Mouse (Mus musculus) midbrain, embryonic 13.5 days (tissue): ENCODE measurements at regions not wholly inside any gene's neighbourhood (a gene's known extent, or its start where the extent isn't known, plus 50 kb on each side); places are given as distances from the start of the nearest gene placed in this dataset.

Experiments
- ATAC-seq: fragments of 200-750 bp; cut with Nextera tagmentation; 2 replicates; pipeline ENCODE4 v1.8.0; 2017; ENCODE audit warnings: mild to moderate bottlenecking, moderate TSS enrichment, moderate library complexity
- H3K27ac ChIP-seq: fragments of 300-500 bp; sonication (generic); 2 replicates; pipeline ENCODE4 v1.5.1; 2015; ENCODE audit warnings: inconsistent platforms, mild to moderate bottlenecking, moderate library complexity
- H3K27me3 ChIP-seq: fragments of 300-500 bp; sonication (generic); 2 replicates; pipeline ENCODE4 v1.6.1; 2015; ENCODE audit warnings: mild to moderate bottlenecking, inconsistent platforms
- H3K36me3 ChIP-seq: fragments of 300-500 bp; sonication (generic); 2 replicates; pipeline ENCODE4 v1.6.1; 2015; ENCODE audit warnings: mild to moderate bottlenecking, inconsistent platforms
- H3K4me1 ChIP-seq: fragments of 300-500 bp; sonication (generic); replicated peaks from 2 replicates; pipeline ENCODE4 v1.6.1; 2015; ENCODE audit warnings: inconsistent platforms
- H3K4me2 ChIP-seq: fragments of 300-500 bp; sonication (generic); replicated peaks from 2 replicates; pipeline ENCODE4 v1.6.1; 2015; ENCODE audit warnings: moderate library complexity, mild to moderate bottlenecking, inconsistent platforms
- H3K4me3 ChIP-seq: fragments of 300-500 bp; sonication (generic); replicated peaks from 2 replicates; pipeline ENCODE4 v1.5.1; 2015; ENCODE audit warnings: mild to moderate bottlenecking, inconsistent platforms
- H3K9ac ChIP-seq: fragments of 300-500 bp; sonication (generic); replicated peaks from 2 replicates; pipeline ENCODE4 v1.6.1; 2015; ENCODE audit warnings: mild to moderate bottlenecking, inconsistent platforms
- H3K9me3 ChIP-seq: fragments of 300-500 bp; sonication (generic); 2 replicates; pipeline ENCODE4 v1.6.1; 2016; ENCODE audit warnings: mild to moderate bottlenecking, inconsistent platforms
- WGBS: fragments of 180-500 bp; shearing (Covaris S2); methylation state at CpG from one replicate; pipeline ENCODE4 v1.1.7; 2015; 5-methylcytosine and 5-hydroxymethylcytosine counted together

DNA sequence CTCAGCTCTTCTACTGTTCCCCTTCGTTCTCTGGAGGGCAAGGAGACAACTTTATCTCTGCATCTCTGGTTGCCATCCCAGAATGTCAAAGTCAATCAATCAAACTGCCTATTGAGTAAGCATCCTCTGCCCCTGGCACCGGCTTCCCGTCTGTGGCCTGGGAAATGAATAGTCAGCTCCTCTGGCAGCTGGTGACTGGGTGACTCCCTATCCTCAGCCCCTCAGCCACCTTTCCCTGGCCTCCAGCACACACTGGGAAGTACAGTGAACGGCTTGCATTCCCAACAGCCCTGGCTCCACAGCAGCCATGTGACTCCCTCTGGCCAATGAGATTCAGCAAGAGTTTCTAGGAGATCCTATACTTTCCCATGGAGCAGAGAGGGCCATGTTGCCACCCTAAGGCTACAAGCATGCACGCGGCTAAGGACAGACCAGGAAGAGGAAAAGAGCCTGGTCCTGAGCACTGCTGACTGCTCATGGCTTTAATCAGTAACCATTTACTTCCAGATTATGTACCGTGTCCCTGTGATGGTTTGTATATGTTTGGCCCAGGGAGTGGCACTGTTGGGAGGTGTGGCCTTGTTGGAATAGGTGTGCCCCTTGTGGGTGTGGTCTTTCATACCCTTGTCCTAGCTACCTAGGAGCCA is 119.6 kb downstream of the Inhbb start:
- Histone ChIP-seq H3K4me1 (peaks cover 24% of the 10 kb centered on the region), H3K9me3 (no peaks in the 10 kb centered on the region), H3K4me2 (no peak overlapping the region), H3K27me3 (peaks cover 49% of the 10 kb centered on the region), H3K9ac (no peak overlapping the region), H3K4me3 (no peak overlapping the region), H3K36me3 (no peaks in the 10 kb centered on the region), H3K27ac (no peak overlapping the region)
- ATAC-seq: no peak
- 78% methylated on average over 7 of the region's 7 CpGs for WGBS

DNA sequence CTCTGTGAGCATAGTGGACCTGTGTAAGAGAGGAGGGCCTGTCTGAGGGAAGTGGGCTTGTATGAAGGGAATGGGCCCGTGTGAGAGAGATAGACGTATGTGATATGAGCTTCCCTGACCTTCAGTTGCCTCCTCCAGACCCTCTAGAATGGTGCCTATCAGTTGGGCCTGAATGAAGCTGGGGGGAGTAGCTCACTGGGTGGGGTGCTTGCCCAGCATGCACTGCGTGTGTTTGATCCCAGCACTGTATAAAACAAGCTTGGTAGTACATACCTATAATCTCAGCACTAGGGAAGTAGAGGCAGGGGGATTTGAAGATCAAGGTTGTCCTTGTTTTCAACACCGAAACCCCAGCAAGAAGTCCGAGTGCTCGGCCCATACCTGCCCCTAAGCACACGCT is 120.1 kb downstream of the Inhbb start:
- peaks cover 44% of the 10 kb centered on the region for H3K27me3 ChIP-seq
- H3K9me3 ChIP-seq: no peaks in the 10 kb centered on the region
- H3K4me2 ChIP-seq: no peak overlapping the region
- H3K4me1 ChIP-seq: peaks cover 24% of the 10 kb centered on the region
- no peak overlapping the region for H3K4me3 ChIP-seq
- no peak overlapping the region for H3K27ac ChIP-seq
- WGBS: 87% methylated on average over 7 of the region's 7 CpGs
- ATAC-seq: no peak
- no peaks in the 10 kb centered on the region for H3K36me3 ChIP-seq
- no peak overlapping the region for H3K9ac ChIP-seq

DNA sequence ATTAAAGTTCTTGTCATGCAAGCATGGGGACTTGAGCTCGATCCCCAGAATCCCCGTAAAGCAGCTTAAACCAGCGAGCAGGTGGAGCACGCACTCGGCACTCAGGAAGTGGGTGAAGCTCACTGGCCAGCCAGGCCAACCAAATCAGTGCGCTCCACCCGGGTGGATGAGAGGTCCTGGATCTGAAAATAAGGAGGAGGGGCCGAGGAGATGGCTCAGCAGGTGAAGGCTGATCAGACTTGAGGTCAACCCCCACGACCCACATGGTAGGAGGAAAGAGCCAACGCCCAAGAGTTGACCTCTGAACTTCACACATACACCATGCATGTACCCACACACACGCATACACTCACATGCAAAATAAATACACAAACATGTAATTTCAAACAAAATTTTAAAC is 120.8 kb downstream of the Inhbb start:
- H3K27ac ChIP-seq: no peak overlapping the region
- H3K9me3 ChIP-seq: no peaks in the 10 kb centered on the region
- ATAC-seq: no peak
- peaks cover 23% of the 10 kb centered on the region for H3K4me1 ChIP-seq
- H3K9ac ChIP-seq: no peak overlapping the region
- no peak overlapping the region for H3K4me3 ChIP-seq
- peaks cover 38% of the 10 kb centered on the region for H3K27me3 ChIP-seq
- H3K36me3 ChIP-seq: no peaks in the 10 kb centered on the region
- H3K4me2 ChIP-seq: no peak overlapping the region
- WGBS: 90% methylated on average over 11 of the region's 11 CpGs

DNA sequence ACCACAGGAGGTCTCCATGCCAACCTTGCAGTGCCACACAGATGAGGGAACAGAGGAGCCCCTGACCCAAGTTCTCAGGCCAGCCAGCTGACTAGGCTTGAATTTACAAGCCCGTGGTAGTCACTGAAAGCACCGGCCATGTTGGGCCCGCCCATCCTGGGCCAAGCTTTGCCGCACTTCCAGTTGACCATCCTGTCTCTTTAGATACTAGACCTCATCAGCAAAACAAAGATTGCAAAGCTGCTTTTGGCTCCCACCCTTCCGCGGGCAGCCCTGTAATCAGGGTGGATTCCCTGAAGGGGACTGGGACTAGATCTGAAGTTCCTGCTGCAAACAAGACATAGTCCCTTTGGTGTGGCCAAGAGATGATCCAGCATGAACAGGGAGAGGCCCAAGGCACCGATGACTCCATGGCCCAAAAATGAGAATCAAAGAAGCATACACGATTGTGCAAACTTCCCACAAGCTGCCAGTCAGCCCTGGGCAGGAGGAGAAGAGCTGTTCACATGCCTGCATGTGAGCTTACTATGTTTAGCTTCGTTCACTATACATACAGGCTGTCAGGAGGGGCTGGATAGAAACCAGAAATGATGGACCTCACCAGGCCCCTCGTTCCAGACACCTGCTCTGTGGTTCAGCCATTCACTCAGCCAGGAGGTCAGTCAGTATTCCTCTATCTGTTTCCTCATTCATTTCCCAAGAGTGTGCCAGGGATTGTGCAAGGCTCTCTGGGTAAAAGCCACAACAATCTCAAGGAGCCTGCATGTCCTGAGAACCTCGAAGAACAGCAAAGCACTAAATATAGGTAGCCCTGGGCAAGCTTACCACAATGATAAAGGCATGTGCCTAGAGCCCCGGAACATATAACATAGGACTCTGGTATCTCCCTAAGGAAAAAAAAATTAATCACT is 122.0 kb downstream of the Inhbb start:
- no peak overlapping the region for H3K4me3 ChIP-seq
- H3K9me3 ChIP-seq: no peaks in the 10 kb centered on the region
- peaks cover 39% of the 10 kb centered on the region for H3K27me3 ChIP-seq
- no peaks in the 10 kb centered on the region for H3K36me3 ChIP-seq
- ATAC-seq: no peak
- no peak overlapping the region for H3K4me2 ChIP-seq
- H3K4me1 ChIP-seq: peaks cover 11% of the 10 kb centered on the region
- WGBS: 84% methylated on average over 12 of the region's 12 CpGs
- no peak overlapping the region for H3K9ac ChIP-seq
- H3K27ac ChIP-seq: no peak overlapping the region

DNA sequence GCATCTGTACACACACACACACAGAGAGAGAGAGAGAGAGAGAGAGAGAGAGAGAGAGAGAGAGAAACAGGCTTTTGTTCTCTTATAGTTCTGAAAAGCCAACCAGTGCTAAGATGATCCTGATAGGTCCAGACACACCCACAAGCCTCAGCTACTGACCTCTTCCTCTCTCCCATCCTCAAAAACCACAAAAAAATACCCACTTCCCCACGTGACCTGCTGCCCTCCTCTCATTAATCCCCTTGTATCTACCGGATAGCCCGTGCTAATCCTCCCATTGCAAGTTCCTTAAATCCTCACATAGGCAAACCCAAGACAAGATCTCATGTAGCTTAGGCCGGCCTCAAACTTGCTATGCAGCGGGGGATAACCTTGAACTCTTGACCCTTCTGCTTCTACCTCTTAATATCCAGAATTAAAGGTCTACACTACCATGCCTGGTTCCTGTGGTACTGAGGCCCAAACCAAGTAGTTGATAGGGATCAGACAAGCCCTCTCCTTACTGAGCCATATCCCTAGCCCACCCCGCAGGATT is 123.3 kb downstream of the Inhbb start:
- Histone ChIP-seq H3K27ac (no peak overlapping the region), H3K9ac (no peak overlapping the region), H3K4me1 (no peaks in the 10 kb centered on the region), H3K9me3 (no peaks in the 10 kb centered on the region), H3K4me2 (no peak overlapping the region), H3K4me3 (no peak overlapping the region), H3K36me3 (no peaks in the 10 kb centered on the region), H3K27me3 (peaks cover 46% of the 10 kb centered on the region)
- 33% methylated on average over 6 of the region's 6 CpGs for WGBS
- no peak for ATAC-seq

DNA sequence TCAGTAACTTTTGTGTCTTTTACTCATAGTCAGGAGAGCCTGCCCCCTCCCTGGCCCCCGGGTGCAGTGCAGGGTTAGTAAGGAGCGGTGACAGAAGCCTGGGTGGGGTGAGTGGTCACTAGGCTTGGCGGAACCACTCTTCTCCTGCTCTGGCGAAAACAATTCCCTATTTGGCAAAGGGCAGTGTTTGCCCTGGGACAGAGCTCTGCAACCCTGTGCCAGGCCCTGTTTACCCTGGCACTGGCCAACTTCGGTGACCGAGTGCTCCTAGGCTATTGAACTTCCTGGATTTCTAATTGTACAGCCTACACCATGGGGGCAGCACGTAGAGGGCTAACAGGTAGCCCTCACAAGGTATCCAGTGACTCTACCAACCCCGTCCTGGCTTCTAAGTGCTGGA is 126.9 kb downstream of the Inhbb start:
- 91% methylated on average over 8 of the region's 8 CpGs for WGBS
- Histone ChIP-seq H3K27me3 (peaks cover 27% of the 10 kb centered on the region), H3K4me1 (no peaks in the 10 kb centered on the region), H3K9ac (no peak overlapping the region), H3K4me3 (no peak overlapping the region), H3K36me3 (no peaks in the 10 kb centered on the region), H3K27ac (no peak overlapping the region), H3K4me2 (no peak overlapping the region), H3K9me3 (no peaks in the 10 kb centered on the region)
- no peak for ATAC-seq

DNA sequence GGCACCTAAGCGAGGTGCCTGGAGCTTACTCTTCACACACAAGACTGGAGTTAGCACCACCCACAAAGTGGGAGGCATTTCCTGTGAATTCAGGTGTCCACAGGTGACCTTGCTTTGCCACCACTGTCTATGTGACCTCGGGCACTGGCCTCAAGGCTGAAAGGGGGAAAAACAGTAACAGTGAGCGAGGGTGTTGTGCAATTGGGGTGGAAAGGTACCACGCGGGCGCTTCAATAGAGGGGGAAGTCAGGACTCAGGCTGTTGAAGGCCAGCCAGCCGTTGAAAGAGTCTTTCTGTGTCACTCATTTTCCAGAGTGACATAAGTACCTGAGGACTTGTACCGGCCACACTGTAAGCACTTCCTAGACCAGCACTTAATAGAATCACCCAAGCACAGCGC is 128.2 kb downstream of the Inhbb start:
- WGBS: 90% methylated on average over 9 of the region's 9 CpGs

DNA sequence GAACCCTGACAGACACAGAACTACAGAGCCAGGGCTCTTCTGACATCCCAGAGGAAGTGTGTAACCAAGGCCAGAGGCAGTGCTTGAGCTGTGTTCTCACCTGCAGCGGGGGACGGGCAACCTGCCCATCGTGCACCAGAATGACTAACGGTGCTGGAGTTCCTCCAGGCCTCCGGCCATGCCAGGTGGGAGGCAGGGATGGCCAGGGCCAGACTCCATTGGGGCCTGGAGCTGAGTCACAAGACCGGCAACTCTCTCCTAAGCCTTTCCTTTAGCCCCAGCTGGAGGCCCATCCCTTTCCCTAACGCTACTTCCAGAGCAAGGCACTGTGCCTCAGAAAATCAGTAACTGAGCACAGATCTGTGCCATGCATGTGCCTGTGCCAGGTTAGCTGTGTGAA is 129.8 kb downstream of the Inhbb start:
- Histone ChIP-seq H3K9ac (no peak overlapping the region), H3K9me3 (no peaks in the 10 kb centered on the region), H3K27ac (no peak overlapping the region), H3K27me3 (peaks cover 15% of the 10 kb centered on the region), H3K4me3 (no peak overlapping the region), H3K36me3 (no peaks in the 10 kb centered on the region), H3K4me2 (no peak overlapping the region), H3K4me1 (no peaks in the 10 kb centered on the region)
- ATAC-seq: no peak
- 77% methylated on average over 7 of the region's 7 CpGs for WGBS

More for the DNA sequence above, 128.2 kb downstream of the Inhbb start:
- Histone ChIP-seq H3K36me3 (no peaks in the 10 kb centered on the region), H3K9me3 (no peaks in the 10 kb centered on the region), H3K27ac (no peak overlapping the region), H3K27me3 (peaks cover 21% of the 10 kb centered on the region), H3K9ac (no peak overlapping the region), H3K4me1 (no peaks in the 10 kb centered on the region), H3K4me3 (no peak overlapping the region), H3K4me2 (no peak overlapping the region)
- ATAC-seq: no peak

DNA sequence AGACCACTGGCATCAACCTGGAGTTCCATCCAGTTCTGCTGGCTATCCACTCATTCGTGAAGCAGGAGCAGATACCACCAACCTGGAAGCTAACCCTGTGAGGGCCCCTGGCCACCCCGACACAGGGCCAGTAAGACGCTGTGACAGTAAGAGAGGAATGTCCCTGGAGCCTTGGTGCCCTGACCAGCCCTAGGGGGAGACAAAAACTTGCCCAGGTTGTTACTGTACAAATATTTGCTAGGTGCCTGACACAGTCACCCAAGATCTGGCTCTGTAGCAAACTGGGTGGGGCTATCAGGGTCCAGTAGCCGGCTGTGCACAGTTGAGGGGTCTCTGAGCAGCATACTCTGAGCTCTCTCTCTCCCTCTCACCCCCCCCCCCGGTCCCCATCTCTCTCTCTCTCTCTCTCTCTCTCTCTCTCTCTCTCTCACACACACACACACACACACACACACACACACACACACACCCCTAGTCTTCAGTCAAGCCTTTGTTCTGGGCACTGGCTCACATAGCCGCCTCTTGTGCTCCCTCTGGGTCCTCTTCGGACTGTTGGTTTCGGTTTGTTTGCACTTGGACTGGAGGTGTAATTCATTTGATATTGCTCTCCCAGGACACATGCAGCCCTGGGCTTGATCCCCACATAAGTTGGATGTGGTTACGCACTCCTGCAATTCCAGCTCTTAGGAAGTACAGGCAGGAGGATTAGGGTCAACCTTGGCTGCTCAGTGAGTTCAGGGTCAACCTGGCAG is 131.7 kb downstream of the Inhbb start:
- ATAC-seq: no peak
- Histone ChIP-seq H3K9me3 (no peaks in the 10 kb centered on the region), H3K36me3 (no peaks in the 10 kb centered on the region), H3K27me3 (peaks cover 13% of the 10 kb centered on the region), H3K4me1 (no peaks in the 10 kb centered on the region), H3K27ac (no peak overlapping the region), H3K9ac (no peak overlapping the region), H3K4me2 (no peak overlapping the region), H3K4me3 (no peak overlapping the region)
- WGBS: 89% methylated on average over 8 of the region's 9 CpGs

DNA sequence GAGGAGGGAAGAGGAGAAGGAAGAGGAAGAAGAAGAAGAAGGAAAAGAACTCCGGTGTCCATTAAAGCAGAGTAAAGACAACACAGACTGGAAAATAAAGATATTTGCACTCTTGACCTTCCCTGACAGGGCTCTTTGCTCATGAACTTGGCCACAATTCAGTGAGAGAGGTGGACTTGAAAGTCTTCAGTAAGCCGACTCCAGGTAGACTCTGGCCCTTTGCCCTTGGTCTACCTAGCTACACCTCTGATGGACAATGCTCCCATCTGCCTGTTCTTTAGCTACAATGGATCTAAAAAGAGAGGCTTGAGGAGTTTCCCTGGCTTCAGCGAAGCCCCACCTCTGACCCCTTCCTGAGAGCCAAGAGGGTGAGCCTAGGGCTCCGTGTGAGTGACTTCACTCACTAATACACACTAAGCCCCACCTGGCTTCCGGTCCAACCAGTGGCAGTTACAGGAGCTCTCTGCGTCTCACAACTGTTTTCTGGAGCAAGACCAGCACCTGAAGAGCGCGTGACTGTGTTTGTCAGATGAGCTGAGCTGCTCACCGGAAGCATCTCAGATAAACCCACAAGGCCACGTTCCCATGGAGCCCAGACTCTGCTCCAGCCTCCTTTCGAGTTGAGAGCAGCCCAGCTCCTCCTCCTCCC is 132.4 kb downstream of the Inhbb start:
- H3K27ac ChIP-seq: no peak overlapping the region
- H3K4me1 ChIP-seq: no peaks in the 10 kb centered on the region
- H3K9ac ChIP-seq: no peak overlapping the region
- 92% methylated on average over 11 of the region's 11 CpGs for WGBS
- H3K36me3 ChIP-seq: no peaks in the 10 kb centered on the region
- no peaks in the 10 kb centered on the region for H3K9me3 ChIP-seq
- peaks cover 10% of the 10 kb centered on the region; the same call in 1 of the 2 replicates for H3K27me3 ChIP-seq
- H3K4me3 ChIP-seq: no peak overlapping the region
- no peak overlapping the region for H3K4me2 ChIP-seq
- ATAC-seq: no peak

DNA sequence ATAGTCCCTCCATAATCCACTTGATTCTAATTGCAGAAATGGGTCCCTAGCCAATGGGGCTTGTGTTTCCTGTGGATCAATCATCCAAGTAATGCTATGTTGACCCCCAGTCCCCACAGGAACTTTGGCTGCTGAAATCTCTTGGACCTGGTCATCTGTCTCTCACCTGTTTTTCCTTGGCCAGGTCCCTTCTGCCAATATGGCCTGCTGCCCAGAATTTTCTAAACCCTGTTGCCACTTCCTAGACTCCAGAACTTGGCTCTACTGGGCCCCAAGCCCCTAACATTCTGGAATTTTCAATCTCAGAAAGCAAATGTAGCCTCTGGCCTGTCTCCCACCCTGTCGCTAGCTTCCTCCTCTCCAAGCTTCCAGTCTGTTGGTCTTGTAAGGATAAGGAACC is 139.6 kb downstream of the Inhbb start:
- H3K4me2 ChIP-seq: no peak overlapping the region
- H3K27ac ChIP-seq: no peak overlapping the region
- 0 out of 2 replicates have a peak, but pooled peaks cover 5% of the 10 kb centered on the region for H3K27me3 ChIP-seq
- 92% methylated on average over 1 of the region's 1 CpGs for WGBS
- no peak overlapping the region for H3K4me3 ChIP-seq
- no peaks in the 10 kb centered on the region for H3K4me1 ChIP-seq
- no peak for ATAC-seq
- no peaks in the 10 kb centered on the region for H3K36me3 ChIP-seq
- H3K9ac ChIP-seq: no peak overlapping the region
- H3K9me3 ChIP-seq: no peaks in the 10 kb centered on the region
